Mouse (Mus musculus) liver, adult 2 months (tissue): ENCODE data around the gene Zim1. TPM values are rescaled to one million over a fixed set of nuclear protein-coding genes. Genes with fewer than 3 reads are reported as not detected.
A peak's percentile ranks its signal among the peaks of the same experiment; 100 is the strongest.

ENCODE experiments used
- DNase-seq: peaks from one replicate; pipeline ENCODE4 v3.0.0-alpha.2; 2011; ENCODE audit warnings: low read depth, low spot score; ENCODE audit errors: extremely low read depth
- H3K27ac ChIP-seq: fragments of 200-500 bp; replicated peaks from 2 replicates; pipeline ENCODE4 v1.5.1; 2012; ENCODE audit warnings: low read depth, mild to moderate bottlenecking, control low read depth, inconsistent platforms, low read length; ENCODE audit not compliant: insufficient read depth
- H3K27me3 ChIP-seq: fragments of 200-500 bp; 2 replicates; pipeline ENCODE4 v1.6.1; 2012; ENCODE audit warnings: mild to moderate bottlenecking, moderate library complexity, low read length, inconsistent platforms; ENCODE audit not compliant: control insufficient read depth, insufficient read depth
- H3K36me3 ChIP-seq: fragments of 200-500 bp; 2 replicates; pipeline ENCODE4 v1.6.1; 2012; ENCODE audit warnings: low read length, inconsistent platforms; ENCODE audit not compliant: control insufficient read depth, insufficient read depth
- H3K4me1 ChIP-seq: fragments of 200-500 bp; 2 replicates; pipeline ENCODE4 v1.6.1; 2011; ENCODE audit warnings: low read length; ENCODE audit not compliant: control insufficient read depth, insufficient read depth
- H3K4me3 ChIP-seq: fragments of 200-500 bp; 2 replicates; pipeline ENCODE4 v1.5.1; 2011; ENCODE audit warnings: low read depth, mild to moderate bottlenecking, control low read depth, low read length, moderate library complexity; ENCODE audit not compliant: insufficient read depth
- H3K79me2 ChIP-seq: fragments of 200-500 bp; 2 replicates; pipeline ENCODE4 v1.6.1; 2012; ENCODE audit warnings: inconsistent platforms, mild to moderate bottlenecking, low read length, moderate library complexity; ENCODE audit not compliant: control insufficient read depth, insufficient read depth
- H3K9ac ChIP-seq: fragments of 200-500 bp; 2 replicates; pipeline ENCODE4 v1.6.1; 2012; ENCODE audit warnings: low read depth, mild to moderate bottlenecking, control low read depth, inconsistent platforms, low read length
- CTCF ChIP-seq: fragments of 200-500 bp; IDR thresholded peaks from 2 replicates; pipeline ENCODE4 v1.5.1; 2011; ENCODE audit warnings: low read depth, low read length, control low read depth
- POLR2A ChIP-seq: fragments of 200-500 bp; IDR thresholded peaks from 2 replicates; pipeline ENCODE4 v1.6.1; 2011; ENCODE audit warnings: low read length, control low read depth; ENCODE audit not compliant: insufficient read depth; ENCODE audit errors: extremely low read depth
- WGBS: fragments of 180-500 bp; shearing (Covaris S2); methylation state at CpG from one replicate; pipeline ENCODE4 v1.1.7; 2018; 5-methylcytosine and 5-hydroxymethylcytosine counted together
- polyA plus RNA-seq: library from polyadenylated mRNA; depleted of rRNA; stranded (reverse); fragments of >200 nt; gene quantifications from 2 replicates; pipeline ENCODE4 v1.2.3, GENCODE M21; 2012; rRNA removed
- total RNA-seq: library from RNA; depleted of rRNA; stranded (reverse); fragments of >200 nt; gene quantifications from 2 replicates; pipeline ENCODE4 v1.2.3, GENCODE M21; 2014; rRNA removed

The Zim1 gene
- total RNA-seq = under 0.01 and 0.07 TPM in 2 replicates
- 0.01 TPM in 1 of 2 replicates, not detected in the other for polyA plus RNA-seq

GRCm38 (mm10) chr7:6696241-6697045, at the start of gene Zim1:
Zim1 (minus strand) TSS chr7:6696450.
- Histone ChIP-seq H3K27me3 (no peaks in the 10 kb centered on the region), H3K79me2 (no peaks in the 10 kb centered on the region), H3K4me3 (peak within 1 kb of the TSS; percentile 37; the same call in 1 of the 2 replicates), H3K36me3 (no peaks in the 10 kb centered on the region), H3K9ac (no peak within 1 kb of the TSS), H3K27ac (no peak within 1 kb of the TSS), H3K4me1 (0 out of 2 replicates have a peak, but pooled peaks cover 3% of the 10 kb centered on the region)
- 12% methylated on average over 32 of the region's 32 CpGs for WGBS
- TF ChIP-seq POLR2A (no peak), CTCF (no peak)
- DNase-seq = peak; percentile 66

GRCm38 (mm10) chr7:6744281-6744904, 48.1 kb upstream of the Zim1 start:
- Histone ChIP-seq H3K79me2 (no peaks in the 10 kb centered on the region), H3K4me3 (no peak overlapping the region), H3K9ac (no peak overlapping the region), H3K4me1 (no peaks in the 10 kb centered on the region), H3K36me3 (no peaks in the 10 kb centered on the region), H3K27ac (no peak overlapping the region), H3K27me3 (no peaks in the 10 kb centered on the region)
- WGBS = 81% methylated on average over 10 of the region's 10 CpGs
- no peak for DNase-seq
- TF ChIP-seq CTCF (no peak), POLR2A (no peak)

- Histone ChIP-seq H3K9ac (no peak overlapping the region), H3K79me2 (no peaks in the 10 kb centered on the region), H3K4me3 (no peak overlapping the region), H3K27me3 (no peaks in the 10 kb centered on the region), H3K4me1 (no peaks in the 10 kb centered on the region), H3K27ac (no peak overlapping the region), H3K36me3 (no peaks in the 10 kb centered on the region)
- 95% methylated on average over 1 of the region's 1 CpGs for WGBS
- no peak for DNase-seq
- no peak for TF ChIP-seq CTCF
- no peak for TF ChIP-seq POLR2A
Observed at GRCm38 (mm10) chr7:6736060-6736459, 39.8 kb upstream of the Zim1 start.

- H3K4me1 ChIP-seq = no peaks in the 10 kb centered on the region
- no peak for DNase-seq
- H3K9ac ChIP-seq = no peak overlapping the region
- H3K27me3 ChIP-seq = peaks cover 3% of the 10 kb centered on the region; the same call in 1 of the 2 replicates
- TF ChIP-seq CTCF (no peak), POLR2A (no peak)
- H3K79me2 ChIP-seq = no peaks in the 10 kb centered on the region
- no peak overlapping the region for H3K4me3 ChIP-seq
- 55% methylated on average over 4 of the region's 4 CpGs for WGBS
- H3K36me3 ChIP-seq = no peaks in the 10 kb centered on the region
- no peak overlapping the region for H3K27ac ChIP-seq
Observed at GRCm38 (mm10) chr7:6731930-6732329, 35.7 kb upstream of the Zim1 start.

- 50% methylated on average over 3 of the region's 3 CpGs for WGBS
- no peak overlapping the region for H3K4me3 ChIP-seq
Observed at GRCm38 (mm10) chr7:6731373-6731772, 35.1 kb upstream of the Zim1 start.

More at GRCm38 (mm10) chr7:6731373-6731772, 35.1 kb upstream of the Zim1 start:
- no peak for DNase-seq
- peaks cover 3% of the 10 kb centered on the region; the same call in 1 of the 2 replicates for H3K27me3 ChIP-seq
- no peak for TF ChIP-seq POLR2A
- no peak for TF ChIP-seq CTCF
- no peak overlapping the region for H3K27ac ChIP-seq
- H3K4me1 ChIP-seq = no peaks in the 10 kb centered on the region
- no peaks in the 10 kb centered on the region for H3K36me3 ChIP-seq
- no peaks in the 10 kb centered on the region for H3K79me2 ChIP-seq
- H3K9ac ChIP-seq = no peak overlapping the region
